Mouse (Mus musculus): ENCODE measurements around the gene Thbs3. TPM values are rescaled to one million over a fixed set of nuclear protein-coding genes. Genes with fewer than 3 reads are reported as not detected.

The Thbs3 gene
- polyA plus RNA-seq, 1 experiment from 2014 or later: 1.3 TPM

GRCm38 (mm10) chr3:89270891-89271290 is 55.9 kb downstream of the Thbs3 start:
- DNase-seq (no peak), ATAC-seq (no peak)
- peaks cover 23% of the 10 kb centered on the region for H3K36me3 ChIP-seq (replicated peaks; ENCODE audit: insufficient read depth, low read length)
- peak overlapping the region; percentile 75 for H3K4me2 ChIP-seq (ENCODE audit: low read depth, low read length)
- 70% methylated on average over 6 of the region's 6 CpGs for WGBS (ENCODE audit: insufficient replicate concordance)
- peaks cover 20% of the 10 kb centered on the region for H3K4me1 ChIP-seq (ENCODE audit: insufficient read depth)
- H3K9ac ChIP-seq (replicated peaks): no peak overlapping the region
- peak overlapping the region; percentile 69; the same call in 1 of the 2 replicates for H3K27ac ChIP-seq (ENCODE audit: low read depth)
- H3K4me3 ChIP-seq (ENCODE audit: low read depth, low read length): peak overlapping the region; percentile 67
- no peaks in the 10 kb centered on the region for H3K9me3 ChIP-seq (ENCODE audit: low read length)
- TF ChIP-seq CTCF (IDR thresholded peaks at IDR 0.05; ENCODE audit: low read depth): no peak
- H3K27me3 ChIP-seq (ENCODE audit: insufficient read depth, low read length): no peaks in the 10 kb centered on the region

DNA sequence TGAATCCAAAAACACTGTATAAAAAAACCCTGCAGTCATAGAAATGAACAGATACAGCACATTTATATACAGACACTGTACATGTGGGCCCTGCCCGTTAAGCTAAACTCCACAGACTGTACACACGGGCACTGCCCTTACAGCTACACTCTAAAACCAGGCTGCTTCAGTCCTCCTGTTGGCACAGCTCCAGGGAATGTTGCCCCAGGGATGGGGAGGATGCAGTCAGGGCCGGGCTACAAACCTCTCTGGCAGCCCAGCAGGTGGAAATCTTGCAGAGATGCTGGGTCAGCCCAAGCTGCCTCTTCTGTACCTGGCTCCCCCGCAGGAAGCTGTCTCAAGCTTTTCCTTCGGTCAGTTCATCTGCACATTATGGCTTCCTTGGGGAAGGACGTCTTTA is 56.8 kb downstream of the Thbs3 start:
- H3K9me3 ChIP-seq (ENCODE audit: low read length): no peaks in the 10 kb centered on the region
- no peak for DNase-seq
- H3K4me2 ChIP-seq (ENCODE audit: low read depth, low read length): no peak overlapping the region
- TF ChIP-seq CTCF (IDR thresholded peaks at IDR 0.05; ENCODE audit: low read depth) (no peak), EP300 (IDR thresholded peaks at IDR 0.05; ENCODE audit: low read depth) (no peak)
- 69% methylated on average over 6 of the region's 6 CpGs for WGBS (ENCODE audit: insufficient replicate concordance)
- H3K9ac ChIP-seq (replicated peaks): no peak overlapping the region
- H3K4me1 ChIP-seq (ENCODE audit: insufficient read depth): peaks cover 24% of the 10 kb centered on the region
- no peak for ATAC-seq
- no peaks in the 10 kb centered on the region for H3K27me3 ChIP-seq (ENCODE audit: insufficient read depth, low read length)
- peaks cover 26% of the 10 kb centered on the region for H3K36me3 ChIP-seq (replicated peaks; ENCODE audit: insufficient read depth, low read length)
- no peak overlapping the region for H3K4me3 ChIP-seq (ENCODE audit: low read depth, low read length)
- no peak overlapping the region for H3K27ac ChIP-seq (ENCODE audit: low read depth)

DNA sequence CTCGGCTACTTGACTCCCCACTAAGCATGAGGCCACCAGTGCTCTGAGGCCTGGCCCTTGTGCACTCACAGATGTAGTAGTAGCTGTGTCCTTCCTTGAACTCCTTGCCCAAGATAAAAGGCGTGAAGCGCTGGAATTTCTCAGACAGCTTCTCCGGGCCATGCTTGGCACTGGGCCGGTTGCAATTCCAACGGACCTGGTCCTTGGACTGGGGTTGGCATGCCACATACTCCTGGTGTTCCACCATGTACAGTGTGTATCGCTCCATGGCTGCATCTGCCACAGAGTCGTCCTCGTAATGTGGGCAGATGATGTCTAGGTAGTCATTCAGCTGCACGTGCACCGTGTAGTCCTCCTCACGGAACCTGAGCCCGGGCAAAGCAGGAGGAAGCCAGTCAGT is 61.1 kb downstream of the Thbs3 start:
- TF ChIP-seq CTCF (IDR thresholded peaks at IDR 0.05; ENCODE audit: low read depth) (no peak), EP300 (IDR thresholded peaks at IDR 0.05; ENCODE audit: low read depth) (no peak)
- no peak overlapping the region; the same call in 1 of the 2 replicates for H3K4me3 ChIP-seq (ENCODE audit: low read depth, low read length)
- peaks cover 21% of the 10 kb centered on the region for H3K36me3 ChIP-seq (replicated peaks; ENCODE audit: insufficient read depth, low read length)
- no peak overlapping the region for H3K9ac ChIP-seq (replicated peaks)
- peaks cover 19% of the 10 kb centered on the region for H3K27me3 ChIP-seq (ENCODE audit: insufficient read depth, low read length)
- DNase-seq (no peak), ATAC-seq (no peak)
- no peak overlapping the region for H3K27ac ChIP-seq (ENCODE audit: low read depth)
- 0 out of 2 replicates have a peak overlapping the region, but pooled peaks have one; percentile 73 for H3K4me2 ChIP-seq (ENCODE audit: low read depth, low read length)
- no peaks in the 10 kb centered on the region for H3K9me3 ChIP-seq (ENCODE audit: low read length)
- 87% methylated on average over 13 of the region's 13 CpGs for WGBS (ENCODE audit: insufficient replicate concordance)
- H3K4me1 ChIP-seq (ENCODE audit: insufficient read depth): peaks cover 6% of the 10 kb centered on the region

MicroRNAs within 50 kb of the gene (microRNA counts, 519-probe panel; counts per million panel counts)
- microRNA mmu-miR-92b: not detected

Small RNA genes within 50 kb of the gene (microRNA-seq; reads per million reads assigned to microRNA genes)
- gene Mir92b: 13.8 reads per million, percentile 23 among the genes with 10 or more reads in this experiment

Other genes starting within 250 kb of the Thbs3 start
- 2.4 and 2.5 TPM in 2 replicates for gene Rusc1, start 121.9 kb upstream of the Thbs3 start, polyA plus RNA-seq (2015; fragmentation: Nextera tagmentation; extraction: Ambion mirVana)
- not detected in 2 replicates for gene Gm43738, start 114.1 kb upstream of the Thbs3 start, polyA plus RNA-seq (2015; fragmentation: Nextera tagmentation; extraction: Ambion mirVana)
- gene Fdps, start 113.2 kb upstream of the Thbs3 start, polyA plus RNA-seq (2015; fragmentation: Nextera tagmentation; extraction: Ambion mirVana): 75.8 and 82.2 TPM in 2 replicates
- gene Pklr, start 79.0 kb upstream of the Thbs3 start, polyA plus RNA-seq (2015; fragmentation: Nextera tagmentation; extraction: Ambion mirVana): 18.6 and 27.8 TPM in 2 replicates
- 0.19 and 0.49 TPM in 2 replicates for gene Hcn3, start 55.0 kb upstream of the Thbs3 start, polyA plus RNA-seq (2015; fragmentation: Nextera tagmentation; extraction: Ambion mirVana)
- 5.0 and 5.7 TPM in 2 replicates for gene Clk2, start 50.4 kb upstream of the Thbs3 start, polyA plus RNA-seq (2015; fragmentation: Nextera tagmentation; extraction: Ambion mirVana)
- 50.1 and 52.2 TPM in 2 replicates for gene Scamp3, start 37.7 kb upstream of the Thbs3 start, polyA plus RNA-seq (2015; fragmentation: Nextera tagmentation; extraction: Ambion mirVana)
- 1.4 and 2.1 TPM in 2 replicates for gene Fam189b, start 32.0 kb upstream of the Thbs3 start, polyA plus RNA-seq (2015; fragmentation: Nextera tagmentation; extraction: Ambion mirVana)
- 25.8 and 26.3 TPM in 2 replicates for gene Gba, start 12.3 kb upstream of the Thbs3 start, polyA plus RNA-seq (2015; fragmentation: Nextera tagmentation; extraction: Ambion mirVana)
- 105 and 111 TPM in 2 replicates for gene Mtx1, start 11.9 kb downstream of the Thbs3 start, polyA plus RNA-seq (2015; fragmentation: Nextera tagmentation; extraction: Ambion mirVana)
- gene Muc1, start 13.9 kb downstream of the Thbs3 start, polyA plus RNA-seq (2015; fragmentation: Nextera tagmentation; extraction: Ambion mirVana): 0.40 and 0.56 TPM in 2 replicates
- gene Krtcap2, start 30.8 kb downstream of the Thbs3 start, polyA plus RNA-seq (2015; fragmentation: Nextera tagmentation; extraction: Ambion mirVana): 141 TPM in 2 replicates
- 0.06 and 0.21 TPM in 2 replicates for gene Trim46, start 31.1 kb downstream of the Thbs3 start, polyA plus RNA-seq (2015; fragmentation: Nextera tagmentation; extraction: Ambion mirVana)
- 63.2 and 73.2 TPM in 2 replicates for gene Dpm3, start 44.2 kb downstream of the Thbs3 start, polyA plus RNA-seq (2015; fragmentation: Nextera tagmentation; extraction: Ambion mirVana)
- gene Slc50a1, start 55.4 kb downstream of the Thbs3 start, polyA plus RNA-seq (2015; fragmentation: Nextera tagmentation; extraction: Ambion mirVana): 18.3 and 19.6 TPM in 2 replicates
- 22.1 and 27.8 TPM in 2 replicates for gene Efna1, start 66.0 kb downstream of the Thbs3 start, polyA plus RNA-seq (2015; fragmentation: Nextera tagmentation; extraction: Ambion mirVana)
- not detected in 2 replicates for gene Efna3, start 107.8 kb downstream of the Thbs3 start, polyA plus RNA-seq (2015; fragmentation: Nextera tagmentation; extraction: Ambion mirVana)
- 0.36 and 0.56 TPM in 2 replicates for gene Efna4, start 122.8 kb downstream of the Thbs3 start, polyA plus RNA-seq (2015; fragmentation: Nextera tagmentation; extraction: Ambion mirVana)
- gene Adam15, start 134.8 kb downstream of the Thbs3 start, polyA plus RNA-seq (2015; fragmentation: Nextera tagmentation; extraction: Ambion mirVana): 9.1 and 9.2 TPM in 2 replicates
- 0.05 TPM in 1 of 2 replicates, not detected in the other for gene Dcst2, start 146.8 kb downstream of the Thbs3 start, polyA plus RNA-seq (2015; fragmentation: Nextera tagmentation; extraction: Ambion mirVana)
- gene Dcst1, start 150.1 kb downstream of the Thbs3 start, polyA plus RNA-seq (2015; fragmentation: Nextera tagmentation; extraction: Ambion mirVana): 0.13 and 0.15 TPM in 2 replicates
- 4.1 and 4.7 TPM in 2 replicates for gene Zbtb7b, start 179.6 kb downstream of the Thbs3 start, polyA plus RNA-seq (2015; fragmentation: Nextera tagmentation; extraction: Ambion mirVana)
- not detected in 2 replicates for gene Lenep, start 187.6 kb downstream of the Thbs3 start, polyA plus RNA-seq (2015; fragmentation: Nextera tagmentation; extraction: Ambion mirVana)
- 18.8 and 20.0 TPM in 2 replicates for gene Flad1, start 196.7 kb downstream of the Thbs3 start, polyA plus RNA-seq (2015; fragmentation: Nextera tagmentation; extraction: Ambion mirVana)
- gene Cks1b, start 203.2 kb downstream of the Thbs3 start, polyA plus RNA-seq (2015; fragmentation: Nextera tagmentation; extraction: Ambion mirVana): 130 and 141 TPM in 2 replicates
- gene Shc1, start 203.3 kb downstream of the Thbs3 start, polyA plus RNA-seq (2015; fragmentation: Nextera tagmentation; extraction: Ambion mirVana): 23.8 and 24.7 TPM in 2 replicates
- gene Pygo2, start 215.0 kb downstream of the Thbs3 start, polyA plus RNA-seq (2015; fragmentation: Nextera tagmentation; extraction: Ambion mirVana): 5.9 and 6.9 TPM in 2 replicates
- 9.4 and 9.8 TPM in 2 replicates for gene Pbxip1, start 221.5 kb downstream of the Thbs3 start, polyA plus RNA-seq (2015; fragmentation: Nextera tagmentation; extraction: Ambion mirVana)
- 13.4 and 13.8 TPM in 2 replicates for gene Pmvk, start 239.4 kb downstream of the Thbs3 start, polyA plus RNA-seq (2015; fragmentation: Nextera tagmentation; extraction: Ambion mirVana)